Mouse (Mus musculus): ENCODE data around the gene Kcnh3. TPM values are rescaled to one million over a fixed set of nuclear protein-coding genes. Genes with fewer than 3 reads are reported as not detected.

Gene Kcnh3
- polyA plus RNA-seq, 1 experiment, result 0.04 TPM

DNA sequence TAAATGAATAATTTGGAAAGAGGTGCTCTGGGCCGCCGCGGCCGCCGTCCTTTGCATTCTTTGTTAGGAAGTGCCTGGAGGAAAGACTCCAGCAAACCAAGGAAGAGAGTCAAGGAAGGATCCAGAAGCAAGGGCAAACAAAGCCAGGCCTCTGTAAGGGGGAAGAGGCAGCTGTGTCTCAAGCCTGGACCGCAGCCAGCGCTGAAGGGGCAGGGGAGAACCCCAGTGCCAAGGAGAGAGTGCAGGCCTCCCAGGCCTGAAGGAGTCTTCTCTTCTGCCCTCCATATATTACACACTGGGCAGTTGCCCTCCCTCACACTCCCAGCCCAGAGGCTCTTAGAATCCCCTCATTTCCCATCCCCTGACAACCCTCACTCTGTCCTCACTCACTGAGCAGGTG is 53.6 kb downstream of the Kcnh3 start:
- Histone ChIP-seq H3K27me3 (ENCODE audit: control insufficient read depth, insufficient read depth, insufficient read length) (peaks cover 7% of the 10 kb centered on the region), H3K36me3 (ENCODE audit: control insufficient read depth, insufficient read depth) (no peaks in the 10 kb centered on the region), H3K4me3 (ENCODE audit: insufficient read depth, poor library complexity, severe bottlenecking) (no peak overlapping the region), H3ac (ENCODE audit: control insufficient read depth, insufficient read length, low read depth) (no peak overlapping the region), H3K79me2 (ENCODE audit: control insufficient read depth, insufficient read depth) (no peaks in the 10 kb centered on the region), H3K79me3 (ENCODE audit: low read depth) (no peaks in the 10 kb centered on the region)
- no peak for TF ChIP-seq MAX (IDR thresholded peaks at IDR 0.05)

DNA sequence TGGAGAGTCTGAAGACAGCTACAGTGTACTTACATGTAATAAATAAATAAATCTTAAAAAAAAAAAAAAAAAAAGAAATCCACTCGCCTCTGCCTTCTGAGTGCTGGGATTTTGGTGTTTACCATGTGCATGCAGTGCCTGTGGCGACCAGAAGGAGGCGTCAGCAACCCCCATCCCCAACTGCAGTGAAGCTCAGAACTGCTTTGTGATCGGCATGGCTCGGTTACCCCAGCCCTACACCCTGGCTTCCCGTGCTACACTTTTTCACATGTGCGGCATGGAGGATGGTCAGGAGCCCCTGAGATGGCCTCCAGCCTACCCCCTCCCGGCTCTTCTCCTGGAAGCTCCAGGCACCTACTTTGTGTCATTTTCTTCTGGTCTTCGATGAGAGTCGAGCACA is 58.8 kb downstream of the Kcnh3 start:
- H3ac ChIP-seq (ENCODE audit: control insufficient read depth, insufficient read length, low read depth), result no peak overlapping the region
- H3K79me2 ChIP-seq (ENCODE audit: control insufficient read depth, insufficient read depth), result no peaks in the 10 kb centered on the region
- TF ChIP-seq MAX (IDR thresholded peaks at IDR 0.05) (no peak), MYOG (IDR thresholded peaks at IDR 0.05; ENCODE audit: control insufficient read depth, extremely low read depth, insufficient read length) (no peak), CTCF (IDR thresholded peaks at IDR 0.05; ENCODE audit: control insufficient read depth, insufficient read depth, insufficient read length) (peak; percentile 9), FOSL1 (IDR thresholded peaks at IDR 0.05; ENCODE audit: insufficient read depth, low read length, poor library complexity, severe bottlenecking) (no peak)
- H3K4me3 ChIP-seq (ENCODE audit: insufficient read depth, poor library complexity, severe bottlenecking), result no peak overlapping the region
- peaks cover 7% of the 10 kb centered on the region for H3K27me3 ChIP-seq (ENCODE audit: control insufficient read depth, insufficient read depth, insufficient read length)
- no peaks in the 10 kb centered on the region for H3K79me3 ChIP-seq (ENCODE audit: low read depth)
- H3K36me3 ChIP-seq (ENCODE audit: control insufficient read depth, insufficient read depth), result no peaks in the 10 kb centered on the region

DNA sequence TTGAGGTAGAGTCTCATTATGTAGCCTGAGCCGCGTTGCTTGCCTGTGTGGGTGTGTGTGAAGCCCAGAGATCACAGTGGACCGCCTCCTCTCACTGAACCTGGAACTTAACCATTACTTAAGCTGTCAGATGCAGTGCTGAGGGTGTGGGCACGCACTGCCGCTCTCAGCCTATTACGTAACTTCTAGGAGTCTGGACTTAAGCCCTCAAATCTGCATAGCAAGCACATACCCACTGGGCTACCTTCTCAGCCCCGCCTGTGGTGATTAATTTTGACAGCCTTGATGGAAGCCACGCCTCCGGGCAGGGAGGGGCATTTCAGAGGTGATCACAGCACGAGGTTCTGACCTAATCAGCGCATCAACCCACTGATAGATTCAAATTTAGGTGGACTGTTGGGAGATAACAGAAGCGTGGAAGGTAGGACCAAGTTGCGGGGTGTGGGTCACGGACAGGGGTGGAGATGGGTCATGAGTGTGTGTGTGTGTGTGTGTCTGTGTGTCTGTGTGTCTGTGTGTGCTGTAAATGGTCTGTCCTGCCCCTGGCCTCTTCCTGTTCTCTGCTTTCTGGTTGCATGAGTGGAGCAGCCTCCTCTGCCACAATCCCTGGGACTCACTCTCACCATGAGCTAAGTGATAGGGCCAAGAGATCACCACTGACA is 60.0 kb downstream of the Kcnh3 start:
- H3K79me3 ChIP-seq (ENCODE audit: low read depth), result no peaks in the 10 kb centered on the region
- H3ac ChIP-seq (ENCODE audit: control insufficient read depth, insufficient read length, low read depth), result no peak overlapping the region
- H3K36me3 ChIP-seq (ENCODE audit: control insufficient read depth, insufficient read depth), result no peaks in the 10 kb centered on the region
- H3K4me3 ChIP-seq (ENCODE audit: insufficient read depth, poor library complexity, severe bottlenecking), result no peak overlapping the region
- no peak for TF ChIP-seq CEBPB (IDR thresholded peaks at IDR 0.05; ENCODE audit: low read depth)
- no peak for TF ChIP-seq FOSL1 (IDR thresholded peaks at IDR 0.05; ENCODE audit: insufficient read depth, low read length, poor library complexity, severe bottlenecking)
- no peak for TF ChIP-seq CTCF (IDR thresholded peaks at IDR 0.05; ENCODE audit: control insufficient read depth, insufficient read depth, insufficient read length)
- no peak for TF ChIP-seq USF1 (IDR thresholded peaks at IDR 0.05; ENCODE audit: low read depth)
- no peak for TF ChIP-seq MAX (IDR thresholded peaks at IDR 0.05)
- TF ChIP-seq MYOG (IDR thresholded peaks at IDR 0.05; ENCODE audit: control insufficient read depth, extremely low read depth, insufficient read length), result no peak
- H3K27me3 ChIP-seq (ENCODE audit: control insufficient read depth, insufficient read depth, insufficient read length), result peaks cover 6% of the 10 kb centered on the region
- no peaks in the 10 kb centered on the region for H3K79me2 ChIP-seq (ENCODE audit: control insufficient read depth, insufficient read depth)

DNA sequence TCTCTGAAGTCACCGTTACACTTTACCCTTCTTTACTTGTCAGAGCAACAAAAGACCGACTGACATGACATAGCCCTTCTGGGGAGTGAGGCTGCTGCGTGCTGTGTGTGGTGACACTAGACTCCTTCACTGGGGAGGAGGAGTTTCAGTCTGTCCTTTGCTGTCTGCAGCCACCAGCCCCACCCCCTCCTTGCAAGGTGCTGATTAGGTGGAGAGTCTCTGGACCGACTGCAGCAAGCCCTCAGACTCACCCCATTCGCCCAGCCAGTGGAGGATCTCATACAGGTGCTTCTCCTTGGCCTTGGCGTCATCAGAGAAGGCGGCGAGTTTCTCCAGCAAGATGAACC is 60.5 kb downstream of the Kcnh3 start:
- H3K36me3 ChIP-seq (ENCODE audit: control insufficient read depth, insufficient read depth), result no peaks in the 10 kb centered on the region
- peaks cover 3% of the 10 kb centered on the region for H3K27me3 ChIP-seq (ENCODE audit: control insufficient read depth, insufficient read depth, insufficient read length)
- no peak overlapping the region for H3ac ChIP-seq (ENCODE audit: control insufficient read depth, insufficient read length, low read depth)
- H3K79me2 ChIP-seq (ENCODE audit: control insufficient read depth, insufficient read depth), result no peaks in the 10 kb centered on the region
- no peak for TF ChIP-seq MYOG (IDR thresholded peaks at IDR 0.05; ENCODE audit: control insufficient read depth, extremely low read depth, insufficient read length)
- no peak for TF ChIP-seq MYOD1 (IDR thresholded peaks at IDR 0.05; ENCODE audit: control insufficient read depth, insufficient read length, low read depth)
- TF ChIP-seq USF1 (IDR thresholded peaks at IDR 0.05; ENCODE audit: low read depth), result no peak
- TF ChIP-seq CTCF (IDR thresholded peaks at IDR 0.05; ENCODE audit: control insufficient read depth, insufficient read depth, insufficient read length), result no peak
- no peak for TF ChIP-seq MAX (IDR thresholded peaks at IDR 0.05)
- TF ChIP-seq CEBPB (IDR thresholded peaks at IDR 0.05; ENCODE audit: low read depth), result no peak
- TF ChIP-seq FOSL1 (IDR thresholded peaks at IDR 0.05; ENCODE audit: insufficient read depth, low read length, poor library complexity, severe bottlenecking), result no peak
- H3K79me3 ChIP-seq (ENCODE audit: low read depth), result no peaks in the 10 kb centered on the region
- H3K4me3 ChIP-seq (ENCODE audit: insufficient read depth, poor library complexity, severe bottlenecking), result no peak overlapping the region

DNA sequence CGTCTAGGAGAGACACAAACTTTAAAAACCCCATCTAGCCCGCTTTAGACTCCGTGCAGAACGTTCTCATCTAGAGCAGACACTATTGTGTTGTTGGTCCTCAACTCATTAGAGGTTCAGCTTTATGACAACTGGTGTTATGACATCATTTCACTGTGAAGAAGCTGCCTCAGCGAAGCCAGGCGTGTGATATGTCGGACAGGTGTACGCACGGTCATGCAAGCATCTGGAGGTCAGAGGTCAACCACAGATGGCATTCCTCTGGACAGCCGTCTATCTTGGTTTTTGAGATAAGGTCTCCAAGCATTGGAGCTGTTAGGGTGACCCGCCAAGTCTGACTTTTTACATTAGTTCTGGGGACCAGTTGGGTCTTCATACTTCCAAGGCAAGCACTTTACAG is 65.9 kb downstream of the Kcnh3 start:
- no peaks in the 10 kb centered on the region for H3K79me3 ChIP-seq (ENCODE audit: low read depth)
- TF ChIP-seq USF1 (IDR thresholded peaks at IDR 0.05; ENCODE audit: low read depth), result no peak
- TF ChIP-seq MYOD1 (IDR thresholded peaks at IDR 0.05; ENCODE audit: control insufficient read depth, insufficient read length, low read depth), result peak; percentile 96
- TF ChIP-seq FOSL1 (IDR thresholded peaks at IDR 0.05; ENCODE audit: insufficient read depth, low read length, poor library complexity, severe bottlenecking), result no peak
- no peak for TF ChIP-seq MAX (IDR thresholded peaks at IDR 0.05)
- no peak overlapping the region for H3ac ChIP-seq (ENCODE audit: control insufficient read depth, insufficient read length, low read depth)
- no peaks in the 10 kb centered on the region for H3K36me3 ChIP-seq (ENCODE audit: control insufficient read depth, insufficient read depth)
- H3K27me3 ChIP-seq (ENCODE audit: control insufficient read depth, insufficient read depth, insufficient read length), result no peaks in the 10 kb centered on the region
- no peaks in the 10 kb centered on the region for H3K79me2 ChIP-seq (ENCODE audit: control insufficient read depth, insufficient read depth)
- H3K4me3 ChIP-seq (ENCODE audit: insufficient read depth, poor library complexity, severe bottlenecking), result no peak overlapping the region

Other genes with a start within 250 kb of the Kcnh3 start
- 976 TPM for gene Tuba1c, start 195.0 kb upstream of the Kcnh3 start, polyA plus RNA-seq (2012; fragmentation: generic; extraction: Trizol)
- gene Prph, start 169.7 kb upstream of the Kcnh3 start, polyA plus RNA-seq (2012; fragmentation: generic; extraction: Trizol), result 1.3 TPM
- gene Troap, start 150.3 kb upstream of the Kcnh3 start, polyA plus RNA-seq (2012; fragmentation: generic; extraction: Trizol), result 49.0 TPM
- gene C1ql4, start 137.0 kb upstream of the Kcnh3 start, polyA plus RNA-seq (2012; fragmentation: generic; extraction: Trizol), result 0.07 TPM
- gene Dnajc22, start 131.7 kb upstream of the Kcnh3 start, polyA plus RNA-seq (2012; fragmentation: generic; extraction: Trizol), result 0.74 TPM
- gene Spats2, start 98.9 kb upstream of the Kcnh3 start, polyA plus RNA-seq (2012; fragmentation: generic; extraction: Trizol), result 25.4 TPM
- 118 TPM for gene Mcrs1, start 27.1 kb downstream of the Kcnh3 start, polyA plus RNA-seq (2012; fragmentation: generic; extraction: Trizol)
- 24.7 TPM for gene Prpf40b, start 70.2 kb downstream of the Kcnh3 start, polyA plus RNA-seq (2012; fragmentation: generic; extraction: Trizol)
- not detected for gene Fam186b, start 71.0 kb downstream of the Kcnh3 start, polyA plus RNA-seq (2012; fragmentation: generic; extraction: Trizol)
- gene Fmnl3, start 145.6 kb downstream of the Kcnh3 start, polyA plus RNA-seq (2012; fragmentation: generic; extraction: Trizol), result 76.6 TPM
- 372 TPM for gene Tmbim6, start 168.0 kb downstream of the Kcnh3 start, polyA plus RNA-seq (2012; fragmentation: generic; extraction: Trizol)
- 17.7 TPM for gene Nckap5l, start 232.9 kb downstream of the Kcnh3 start, polyA plus RNA-seq (2012; fragmentation: generic; extraction: Trizol)
- 12.4 TPM for gene Bcdin3d, start 249.9 kb downstream of the Kcnh3 start, polyA plus RNA-seq (2012; fragmentation: generic; extraction: Trizol)